Mouse (Mus musculus) ES-Bruce4 (cell line): Measurements from ENCODE around the gene Slc39a10. TPM values are rescaled to one million over a fixed set of nuclear protein-coding genes. Genes with fewer than 3 reads are reported as not detected.

Experiments used
- H3K27ac ChIP-seq: 2 replicates; pipeline ENCODE4 v1.5.1; 2012; ENCODE audit warnings: low read length, inconsistent platforms; ENCODE audit not compliant: insufficient read depth
- H3K27me3 ChIP-seq: 2 replicates; pipeline ENCODE4 v1.6.1; 2012; ENCODE audit warnings: mild to moderate bottlenecking, low read length, inconsistent platforms; ENCODE audit not compliant: control insufficient read depth, poor library complexity, insufficient read depth, severe bottlenecking
- H3K36me3 ChIP-seq: 2 replicates; pipeline ENCODE4 v1.6.1; 2012; ENCODE audit warnings: inconsistent platforms, mild to moderate bottlenecking, low read length, moderate library complexity; ENCODE audit not compliant: control insufficient read depth, poor library complexity, insufficient read depth, severe bottlenecking
- H3K4me1 ChIP-seq: one replicate; pipeline ENCODE4 v1.8.1; 2011; ENCODE audit warnings: low read length; ENCODE audit not compliant: control insufficient read depth, insufficient read depth
- H3K4me3 ChIP-seq: 2 replicates; pipeline ENCODE4 v1.5.1; 2011; ENCODE audit warnings: low read depth, mild to moderate bottlenecking, low read length
- H3K9ac ChIP-seq: 2 replicates; pipeline ENCODE4 v1.6.1; 2012; ENCODE audit warnings: low read depth, mild to moderate bottlenecking, inconsistent platforms; ENCODE audit not compliant: poor library complexity, severe bottlenecking
- H3K9me3 ChIP-seq: replicated peaks from 2 replicates; pipeline ENCODE4 v1.6.1; 2012; ENCODE audit warnings: mild to moderate bottlenecking, low read length, inconsistent platforms; ENCODE audit not compliant: control insufficient read depth, poor library complexity, insufficient read depth, severe bottlenecking
- CTCF ChIP-seq: IDR thresholded peaks from one replicate; pipeline ENCODE4 v1.8.1; 2011; ENCODE audit warnings: low read depth, low read length
- EP300 ChIP-seq: IDR thresholded peaks from 2 replicates; pipeline ENCODE4 v1.6.1; 2011; ENCODE audit warnings: low read depth, low read length; ENCODE audit not compliant: insufficient read depth
- POLR2A ChIP-seq: IDR thresholded peaks from one replicate; pipeline ENCODE4 v1.8.1; 2011; ENCODE audit warnings: low read length; ENCODE audit not compliant: insufficient read depth
- polyA plus RNA-seq: library from polyadenylated mRNA; stranded (reverse); fragments of >200 nt; gene quantifications from 2 replicates; pipeline ENCODE4 v1.2.4, GENCODE M21; 2011; ENCODE audit warnings: low read depth; ENCODE audit not compliant: missing spikeins, insufficient read depth, insufficient read length

Slc39a10 gene
- polyA plus RNA-seq, 1 experiment = 65.6 TPM

- H3K36me3 ChIP-seq = no peaks in the 10 kb centered on the region; the same call in 1 of the 2 replicates
- peak overlapping the region; percentile 98 for H3K9ac ChIP-seq
- no peaks in the 10 kb centered on the region for H3K4me1 ChIP-seq
- peak overlapping the region; percentile 78 for H3K4me3 ChIP-seq
- H3K27ac ChIP-seq = peak overlapping the region; percentile 37
- TF ChIP-seq EP300 = no peak
- TF ChIP-seq CTCF = no peak
- no peaks in the 10 kb centered on the region for H3K9me3 ChIP-seq
- H3K27me3 ChIP-seq = no peaks in the 10 kb centered on the region
Measured at GRCm38 (mm10) chr1:46852600-46853272, 39.9 kb downstream of the Slc39a10 start.

- H3K4me3 ChIP-seq = peak overlapping the region; percentile 78
- no peak for TF ChIP-seq EP300
- TF ChIP-seq POLR2A = no peak
- no peak for TF ChIP-seq CTCF
- H3K27ac ChIP-seq = peak overlapping the region; percentile 37
- peak overlapping the region; percentile 98 for H3K9ac ChIP-seq
- H3K27me3 ChIP-seq = no peaks in the 10 kb centered on the region
- no peaks in the 10 kb centered on the region for H3K9me3 ChIP-seq
- no peaks in the 10 kb centered on the region; the same call in 1 of the 2 replicates for H3K36me3 ChIP-seq
- no peaks in the 10 kb centered on the region for H3K4me1 ChIP-seq
Measured at GRCm38 (mm10) chr1:46852216-46852599, 40.4 kb downstream of the Slc39a10 start.

- no peaks in the 10 kb centered on the region for H3K9me3 ChIP-seq
- TF ChIP-seq CTCF (no peak), EP300 (no peak), POLR2A (no peak)
- no peaks in the 10 kb centered on the region for H3K27me3 ChIP-seq
- no peaks in the 10 kb centered on the region for H3K4me1 ChIP-seq
- H3K27ac ChIP-seq = peak overlapping the region; percentile 51
- peak overlapping the region; percentile 81 for H3K9ac ChIP-seq
- no peak overlapping the region; the same call in 1 of the 2 replicates for H3K4me3 ChIP-seq
- no peaks in the 10 kb centered on the region; the same call in 1 of the 2 replicates for H3K36me3 ChIP-seq
Measured at GRCm38 (mm10) chr1:46851586-46851985, 41.1 kb downstream of the Slc39a10 start.

GRCm38 (mm10) chr1:46849758-46850157 is 42.9 kb downstream of the Slc39a10 start:
- Histone ChIP-seq H3K27ac (no peak overlapping the region), H3K36me3 (no peaks in the 10 kb centered on the region; the same call in 1 of the 2 replicates), H3K4me1 (no peaks in the 10 kb centered on the region), H3K27me3 (no peaks in the 10 kb centered on the region), H3K9me3 (no peaks in the 10 kb centered on the region), H3K9ac (no peak overlapping the region), H3K4me3 (no peak overlapping the region)
- TF ChIP-seq POLR2A (no peak), CTCF (no peak)

- H3K9me3 ChIP-seq = no peaks in the 10 kb centered on the region
- H3K27ac ChIP-seq = no peak overlapping the region
- no peaks in the 10 kb centered on the region for H3K36me3 ChIP-seq
- no peaks in the 10 kb centered on the region for H3K4me1 ChIP-seq
- no peak overlapping the region for H3K9ac ChIP-seq
- no peaks in the 10 kb centered on the region for H3K27me3 ChIP-seq
- no peak overlapping the region for H3K4me3 ChIP-seq
- TF ChIP-seq EP300 (no peak), POLR2A (no peak), CTCF (no peak)
Measured at GRCm38 (mm10) chr1:46845221-46845620, 47.4 kb downstream of the Slc39a10 start.

GRCm38 (mm10) chr1:46844281-46844680 is 48.4 kb downstream of the Slc39a10 start:
- no peak overlapping the region for H3K4me3 ChIP-seq
- no peak overlapping the region for H3K9ac ChIP-seq
- no peaks in the 10 kb centered on the region for H3K9me3 ChIP-seq
- TF ChIP-seq EP300 (no peak), CTCF (no peak), POLR2A (no peak)
- H3K4me1 ChIP-seq = no peaks in the 10 kb centered on the region
- H3K36me3 ChIP-seq = no peaks in the 10 kb centered on the region
- no peaks in the 10 kb centered on the region for H3K27me3 ChIP-seq
- no peak overlapping the region for H3K27ac ChIP-seq
